Mouse (Mus musculus): Measurements from ENCODE around the gene Mecom.

DNA sequence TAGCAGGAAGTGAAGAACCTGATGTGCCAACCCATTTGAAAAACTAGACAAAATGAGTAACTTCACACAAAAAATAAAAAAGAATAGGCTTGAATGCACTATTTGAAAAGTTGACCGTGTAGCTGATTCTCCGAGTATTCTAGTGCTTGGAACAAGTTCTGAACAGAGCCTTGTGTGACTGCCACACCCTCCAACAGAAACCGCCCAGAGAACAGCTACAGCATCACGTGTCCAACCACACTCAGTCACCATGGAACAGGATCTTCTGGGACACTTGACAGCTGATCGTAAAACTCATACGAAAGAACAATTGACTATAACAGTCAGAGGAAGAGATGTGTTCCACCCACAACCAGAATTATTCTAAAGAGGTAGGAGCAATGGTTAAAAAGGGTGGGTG is 215.5 kb downstream of the Mecom start:
- no peak for TF ChIP-seq CTCF (conservative IDR thresholded peaks at IDR 0.05; ENCODE audit: low read length)
- TF ChIP-seq NANOG (IDR thresholded peaks at IDR 0.05; ENCODE audit: borderline replicate concordance, low read length): no peak
- TF ChIP-seq POU5F1 (IDR thresholded peaks at IDR 0.05; ENCODE audit: borderline replicate concordance, low read length): no peak

Data from E14TG2a.4 (cell line).